Mouse (Mus musculus) heart, embryonic 13.5 days (tissue): ENCODE data around the gene Krtap4-9. TPM values are rescaled to one million over a fixed set of nuclear protein-coding genes. Genes with fewer than 3 reads are reported as not detected.

ENCODE experiments used
- polyA plus RNA-seq: library from polyadenylated mRNA; unstranded; fragments of >200 nt; fragmentation: Nextera tagmentation; extraction: Ambion mirVana; gene quantifications from 2 replicates; pipeline ENCODE4 v1.2.1, GENCODE M21; 2015

The Krtap4-9 gene
- polyA plus RNA-seq, 1 experiment from 2014 or later, result not detected

Other genes starting within 250 kb of the Krtap4-9 start
- gene Krt40, start 242.0 kb upstream of the Krtap4-9 start, polyA plus RNA-seq, result not detected in 2 replicates
- gene Krtap3-3, start 234.3 kb upstream of the Krtap4-9 start, polyA plus RNA-seq, result not detected in 2 replicates
- not detected in 2 replicates for gene Krtap3-2, start 228.3 kb upstream of the Krtap4-9 start, polyA plus RNA-seq
- not detected in 2 replicates for gene Gm11939, start 225.7 kb upstream of the Krtap4-9 start, polyA plus RNA-seq
- not detected in 2 replicates for gene Krtap3-1, start 218.6 kb upstream of the Krtap4-9 start, polyA plus RNA-seq
- gene Krtap1-5, start 204.2 kb upstream of the Krtap4-9 start, polyA plus RNA-seq, result not detected in 2 replicates
- gene Krtap1-4, start 201.5 kb upstream of the Krtap4-9 start, polyA plus RNA-seq, result not detected in 2 replicates
- not detected in 2 replicates for gene Krtap1-3, start 193.9 kb upstream of the Krtap4-9 start, polyA plus RNA-seq
- not detected in 2 replicates for gene Krtap9-3, start 187.1 kb upstream of the Krtap4-9 start, polyA plus RNA-seq
- not detected in 2 replicates for gene Gm11938, start 181.9 kb upstream of the Krtap4-9 start, polyA plus RNA-seq
- not detected in 2 replicates for gene Gm11937, start 175.0 kb upstream of the Krtap4-9 start, polyA plus RNA-seq
- not detected in 2 replicates for gene Krtap2-4, start 170.4 kb upstream of the Krtap4-9 start, polyA plus RNA-seq
- gene Gm11562, start 164.8 kb upstream of the Krtap4-9 start, polyA plus RNA-seq, result not detected in 2 replicates
- gene Krtap4-1, start 157.0 kb upstream of the Krtap4-9 start, polyA plus RNA-seq, result not detected in 2 replicates
- gene Krtap4-2, start 150.1 kb upstream of the Krtap4-9 start, polyA plus RNA-seq, result not detected in 2 replicates
- gene Krtap4-7, start 141.1 kb upstream of the Krtap4-9 start, polyA plus RNA-seq, result not detected in 2 replicates
- gene Gm11555, start 135.0 kb upstream of the Krtap4-9 start, polyA plus RNA-seq, result not detected in 2 replicates
- not detected in 2 replicates for gene Gm11563, start 126.2 kb upstream of the Krtap4-9 start, polyA plus RNA-seq
- gene Krtap4-6, start 119.2 kb upstream of the Krtap4-9 start, polyA plus RNA-seq, result not detected in 2 replicates
- not detected in 2 replicates for gene Gm14190, start 94.5 kb upstream of the Krtap4-9 start, polyA plus RNA-seq
- not detected in 2 replicates for gene Gm14180, start 50.9 kb upstream of the Krtap4-9 start, polyA plus RNA-seq
- not detected in 2 replicates for gene Gm11595, start 12.3 kb upstream of the Krtap4-9 start, polyA plus RNA-seq
- not detected in 2 replicates for gene Krtap4-8, start 4.5 kb upstream of the Krtap4-9 start, polyA plus RNA-seq
- gene Gm11596, start 8.3 kb downstream of the Krtap4-9 start, polyA plus RNA-seq, result not detected in 2 replicates
- not detected in 2 replicates for gene Gm11569, start 13.7 kb downstream of the Krtap4-9 start, polyA plus RNA-seq
- gene Gm11554, start 19.2 kb downstream of the Krtap4-9 start, polyA plus RNA-seq, result not detected in 2 replicates
- not detected in 2 replicates for gene Krtap4-13, start 24.7 kb downstream of the Krtap4-9 start, polyA plus RNA-seq
- not detected in 2 replicates for gene Gm11564, start 30.5 kb downstream of the Krtap4-9 start, polyA plus RNA-seq
- gene 2300003K06Rik, start 52.9 kb downstream of the Krtap4-9 start, polyA plus RNA-seq, result not detected in 2 replicates
- gene Krtap4-16, start 66.4 kb downstream of the Krtap4-9 start, polyA plus RNA-seq, result not detected in 2 replicates
- not detected in 2 replicates for gene Gm11568, start 72.7 kb downstream of the Krtap4-9 start, polyA plus RNA-seq
- gene Gm11559, start 79.3 kb downstream of the Krtap4-9 start, polyA plus RNA-seq, result not detected in 2 replicates
- not detected in 2 replicates for gene Krtap9-1, start 88.2 kb downstream of the Krtap4-9 start, polyA plus RNA-seq
- not detected in 2 replicates for gene Gm11567, start 94.0 kb downstream of the Krtap4-9 start, polyA plus RNA-seq
- gene Krtap31-1, start 122.7 kb downstream of the Krtap4-9 start, polyA plus RNA-seq, result not detected in 2 replicates
- not detected in 2 replicates for gene Gm11565, start 129.6 kb downstream of the Krtap4-9 start, polyA plus RNA-seq
- gene Krtap31-2, start 151.1 kb downstream of the Krtap4-9 start, polyA plus RNA-seq, result not detected in 2 replicates
- not detected in 2 replicates for gene Krtap9-5, start 163.3 kb downstream of the Krtap4-9 start, polyA plus RNA-seq
- gene Krtap29-1, start 193.9 kb downstream of the Krtap4-9 start, polyA plus RNA-seq, result not detected in 2 replicates
- gene Krtap16-1, start 201.4 kb downstream of the Krtap4-9 start, polyA plus RNA-seq, result not detected in 2 replicates
- not detected in 2 replicates for gene Krtap17-1, start 208.8 kb downstream of the Krtap4-9 start, polyA plus RNA-seq
- not detected in 2 replicates for gene Krt33a, start 231.0 kb downstream of the Krtap4-9 start, polyA plus RNA-seq
- not detected in 2 replicates for gene Krt33b, start 244.7 kb downstream of the Krtap4-9 start, polyA plus RNA-seq